Mouse (Mus musculus): ENCODE data around the gene Gpn2.

DNA sequence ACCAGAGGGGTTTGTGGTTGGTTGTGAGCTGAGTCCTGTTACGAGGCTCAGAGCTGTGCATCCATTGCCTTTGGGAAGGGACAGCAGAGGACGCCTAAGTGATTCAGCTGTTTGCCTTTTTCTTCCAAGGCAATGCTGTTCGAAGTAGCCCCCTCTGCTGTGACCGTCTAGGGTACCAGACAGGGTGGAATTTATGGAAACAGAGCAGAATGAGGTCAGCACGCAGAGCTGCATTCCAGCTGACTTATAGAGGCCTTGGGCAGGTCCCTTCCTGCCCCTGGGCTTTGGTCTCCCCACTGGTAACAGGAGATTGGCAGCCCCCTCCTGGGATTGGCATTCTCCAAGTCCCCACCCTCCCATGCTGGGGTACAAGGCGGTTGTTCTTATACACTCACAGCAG lies 20.7 kb downstream of the Gpn2 start:
- TF ChIP-seq POLR2A (IDR thresholded peaks at IDR 0.05; ENCODE audit: borderline replicate concordance, low read depth, low read length) (no peak), CTCF (IDR thresholded peaks at IDR 0.05; ENCODE audit: low read depth, low read length) (no peak)

Measured in bone marrow macrophage, adult 2 months (primary cell).